Mouse (Mus musculus): Measurements from ENCODE around the gene Nr1i3.

Gene Nr1i3

DNA sequence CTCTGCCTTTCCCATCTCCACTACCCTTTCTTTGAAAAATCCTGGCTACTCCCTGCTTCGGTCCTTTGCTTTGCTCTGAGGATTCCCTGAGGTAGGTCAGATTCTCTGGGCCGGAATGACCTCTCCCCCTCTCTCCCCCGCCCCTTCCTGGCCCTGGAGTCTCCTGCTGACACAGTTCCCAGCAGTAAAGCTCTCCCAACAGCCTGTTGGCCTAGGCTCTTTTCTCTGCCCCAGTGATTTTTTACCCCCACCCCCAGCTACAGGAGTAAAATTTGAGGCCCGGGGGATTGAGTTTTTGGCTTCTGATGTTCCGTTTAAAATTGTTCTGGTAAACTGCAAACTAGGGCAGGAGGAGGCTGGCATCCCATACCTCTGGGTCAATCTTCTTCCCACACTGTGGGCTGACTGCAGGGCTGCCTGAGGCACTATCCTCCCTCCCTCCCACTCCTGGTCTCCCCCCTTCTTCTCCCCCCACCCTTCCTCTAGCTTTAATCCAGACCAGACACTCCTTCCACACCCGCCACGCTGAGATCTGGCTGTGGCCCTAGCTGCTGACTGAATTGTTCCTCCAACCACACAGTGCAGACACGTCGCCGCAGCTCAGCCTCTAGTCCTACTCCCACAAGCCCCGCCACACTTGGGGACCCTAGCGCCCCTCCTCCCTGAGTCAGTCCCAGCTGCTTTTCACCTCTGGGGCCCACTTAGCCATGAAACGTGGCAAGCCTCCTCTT, 38.0 kb downstream of the Nr1i3 start:
- no peak for DNase-seq (ENCODE audit: low spot score in 2 of 2)

DNA sequence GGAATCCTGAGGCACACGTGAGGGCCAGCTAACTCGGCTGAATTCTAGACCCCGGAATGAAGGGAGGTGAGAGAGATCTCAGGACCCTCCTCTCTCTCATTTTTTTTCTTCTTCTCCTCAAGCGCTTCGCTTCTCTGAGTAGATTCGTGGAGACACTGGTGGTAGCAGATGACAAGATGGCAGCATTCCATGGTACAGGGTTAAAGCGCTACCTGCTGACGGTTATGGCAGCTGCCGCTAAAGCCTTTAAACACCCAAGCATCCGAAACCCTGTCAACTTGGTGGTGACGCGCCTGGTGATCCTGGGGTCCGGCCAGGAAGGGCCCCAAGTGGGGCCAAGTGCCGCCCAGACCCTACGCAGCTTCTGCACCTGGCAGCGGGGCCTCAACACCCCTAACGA, 38.6 kb downstream of the Nr1i3 start:
- DNase-seq (ENCODE audit: low spot score in 2 of 2): no peak

- no peak for DNase-seq (ENCODE audit: low spot score in 2 of 2)
These were observed 42.5 kb downstream of the Nr1i3 start for GRCm38 (mm10) chr1:171256095-171256818.

DNA sequence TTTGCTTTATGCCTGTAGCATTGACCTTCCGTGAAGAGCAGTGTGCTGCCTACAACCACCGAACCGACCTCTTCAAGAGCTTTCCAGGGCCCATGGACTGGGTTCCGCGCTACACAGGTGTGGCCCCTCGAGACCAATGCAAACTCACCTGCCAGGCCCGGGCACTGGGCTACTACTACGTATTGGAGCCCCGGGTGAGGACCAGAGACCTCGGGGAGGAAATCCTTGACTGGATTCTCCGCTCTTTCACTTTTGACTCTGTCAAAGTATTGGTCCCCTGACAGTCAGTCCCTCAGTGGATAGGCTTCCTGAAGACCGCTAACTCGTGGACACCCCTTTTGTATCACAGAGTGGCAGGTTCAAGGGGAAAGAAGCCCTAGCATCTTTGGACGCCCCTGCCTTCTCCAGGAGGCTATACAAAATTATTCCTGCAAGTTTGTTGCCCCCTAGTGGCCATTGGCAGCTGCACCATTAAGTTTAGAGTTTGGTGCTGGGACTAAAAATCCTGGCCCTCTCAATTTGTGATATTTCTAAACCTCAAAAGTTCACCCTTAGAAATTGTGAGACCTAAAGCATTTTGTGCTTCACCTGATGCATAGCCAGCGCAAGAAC, 43.3 kb downstream of the Nr1i3 start:
- DNase-seq (ENCODE audit: low spot score in 2 of 2): peak; percentile 72 to 77

DNA sequence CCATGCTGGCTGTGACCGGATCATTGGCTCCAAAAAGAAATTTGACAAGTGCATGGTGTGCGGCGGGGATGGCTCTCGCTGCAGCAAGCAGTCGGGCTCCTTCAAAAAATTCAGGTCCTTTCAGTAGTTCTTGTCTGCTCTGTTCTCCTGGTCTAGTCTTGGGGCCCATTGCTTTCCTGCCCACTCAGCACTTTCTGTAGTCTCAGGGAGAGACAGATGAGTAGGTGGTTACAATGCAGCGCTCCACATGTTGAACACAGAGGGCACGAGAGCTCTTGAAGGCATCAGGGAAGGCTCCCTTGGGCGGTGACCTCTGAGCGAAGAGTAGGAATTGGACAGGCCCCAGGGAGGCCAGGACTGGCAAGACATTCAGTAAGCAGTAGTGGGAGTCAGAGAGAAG, 44.0 kb downstream of the Nr1i3 start:
- DNase-seq (ENCODE audit: low spot score in 2 of 2): no peak

DNA sequence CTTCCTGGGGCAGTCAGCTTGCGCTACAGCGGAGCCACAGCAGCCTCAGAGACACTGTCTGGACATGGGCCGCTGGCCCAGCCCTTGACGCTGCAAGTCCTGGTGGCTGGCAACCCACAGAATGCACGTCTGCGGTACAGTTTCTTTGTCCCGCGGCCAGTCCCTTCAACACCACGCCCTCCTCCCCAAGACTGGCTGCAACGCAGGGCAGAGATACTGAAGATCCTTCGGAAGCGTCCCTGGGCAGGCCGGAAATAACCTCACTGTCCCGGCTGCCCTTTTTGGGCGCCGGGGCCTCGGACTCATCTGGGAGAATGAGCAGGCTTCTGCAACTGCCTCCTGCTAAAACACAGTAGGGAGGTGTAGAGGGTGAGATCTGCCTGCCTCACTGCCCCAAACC, 45.2 kb downstream of the Nr1i3 start:
- DNase-seq (ENCODE audit: low spot score in 2 of 2): no peak

DNA sequence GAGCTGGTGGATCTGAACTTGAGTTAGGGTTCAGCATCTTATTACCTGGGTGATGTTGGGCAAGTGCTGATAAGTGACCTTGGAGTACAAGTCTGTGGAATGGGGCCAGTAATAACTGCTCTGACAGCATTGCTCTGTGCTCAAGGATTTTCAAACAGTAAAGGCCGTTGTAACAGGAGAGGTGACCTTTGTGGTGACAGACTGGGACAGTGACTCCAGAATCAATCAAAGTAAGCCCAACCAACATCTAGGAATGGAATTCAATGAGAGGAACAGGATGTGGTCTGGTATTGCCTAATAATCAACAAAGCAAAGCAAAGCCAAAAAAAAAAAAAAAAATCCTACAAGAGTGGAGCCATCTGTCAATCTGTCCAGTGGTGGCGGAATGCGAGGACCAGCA, 46.5 kb downstream of the Nr1i3 start:
- DNase-seq (ENCODE audit: low spot score in 2 of 2): no peak

DNA sequence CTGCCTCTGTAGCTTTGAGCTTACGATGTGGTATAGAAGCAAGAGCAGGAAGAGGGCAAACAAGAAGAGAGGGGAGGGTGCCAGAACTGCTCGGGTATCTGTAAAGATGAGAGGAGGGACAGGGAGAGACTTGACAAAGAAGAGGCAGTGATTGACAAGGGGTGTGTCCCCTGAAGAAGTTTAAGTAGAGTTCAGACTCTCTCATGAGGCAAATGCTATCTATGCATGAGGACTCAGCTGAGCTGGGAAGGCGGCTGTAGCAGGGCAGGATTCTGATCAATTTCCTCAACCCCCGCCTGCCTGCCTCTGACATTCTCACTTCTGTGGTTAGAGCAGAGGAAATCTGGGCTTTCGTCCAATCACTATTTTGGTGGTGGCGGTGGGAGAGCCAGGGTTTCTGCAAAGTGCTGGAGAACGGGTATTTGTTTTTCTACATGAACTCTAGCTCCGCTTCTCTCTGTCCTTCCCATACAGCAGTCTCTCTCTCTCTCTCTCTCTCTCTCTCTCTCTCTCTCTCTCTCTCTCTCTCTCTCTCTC, 48.9 kb downstream of the Nr1i3 start:
- DNase-seq (ENCODE audit: low spot score in 2 of 2): peak; percentile 85 to 87

GRCm38 (mm10) chr1:171263185-171263611, 49.4 kb downstream of the Nr1i3 start:
- peak in 1 of 2 experiments; percentile 50 for DNase-seq (ENCODE audit: low spot score in 2 of 2)

DNA sequence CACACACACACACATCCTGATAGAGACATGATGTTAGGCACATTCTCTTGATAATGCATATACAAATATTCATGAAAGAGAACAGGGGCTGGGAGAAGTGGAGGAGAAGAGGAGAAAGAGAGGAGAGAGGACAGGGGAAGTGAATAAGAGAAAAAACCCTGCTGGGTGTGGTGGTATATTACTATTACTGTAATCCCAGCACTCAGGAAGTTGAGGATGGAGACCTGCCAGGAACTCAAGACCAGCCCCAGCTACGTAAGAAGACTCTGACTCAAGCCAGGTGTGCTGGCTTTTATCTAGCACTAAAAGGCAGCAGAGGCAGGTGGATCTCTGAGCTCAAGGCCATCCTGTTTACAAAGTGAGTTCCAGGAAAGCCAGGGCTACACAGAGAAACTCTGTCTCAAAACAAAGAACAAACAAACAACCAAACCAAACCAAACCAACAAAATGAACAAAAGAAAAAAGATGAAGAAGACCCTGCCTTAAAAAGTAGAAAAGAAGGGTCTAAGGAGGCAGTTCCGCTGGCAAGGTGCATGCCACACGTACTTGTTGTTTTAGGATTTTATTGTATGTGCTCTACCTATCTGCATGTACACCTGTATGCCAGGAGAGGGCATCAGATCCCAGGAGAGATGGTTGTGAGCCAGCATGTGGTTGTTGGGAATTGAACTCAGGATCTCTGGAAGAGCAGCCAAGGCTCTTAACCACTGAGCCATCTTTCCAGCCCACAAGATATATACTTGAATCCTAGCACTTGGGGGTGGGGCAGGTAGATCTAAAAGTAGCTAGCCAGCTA, 50.1 kb downstream of the Nr1i3 start:
- DNase-seq (ENCODE audit: low spot score in 2 of 2): no peak

- no peak for DNase-seq (ENCODE audit: low spot score in 2 of 2)
These were observed 52.4 kb downstream of the Nr1i3 start for GRCm38 (mm10) chr1:171265971-171266744.

DNA sequence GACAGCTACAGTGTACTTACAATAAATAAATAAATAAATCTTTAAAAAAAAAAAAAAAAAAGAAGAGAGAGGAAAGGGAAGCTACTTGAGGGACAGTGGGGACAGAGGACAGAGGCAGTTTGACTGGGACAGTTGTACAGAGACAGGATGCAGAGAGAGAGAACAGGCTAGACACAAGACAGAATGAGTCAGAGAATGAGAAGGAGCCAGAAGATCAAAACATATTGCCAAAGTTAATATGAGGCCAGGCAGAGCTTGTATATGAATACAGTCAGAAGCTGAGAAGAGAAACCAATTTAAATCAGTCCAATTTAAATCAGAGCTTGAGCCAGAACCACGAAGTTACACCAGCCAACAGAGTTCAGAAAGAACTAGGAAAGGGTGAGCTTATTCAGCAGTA, 54.6 kb downstream of the Nr1i3 start:
- DNase-seq (ENCODE audit: low spot score in 2 of 2): no peak

- peak; percentile 96 for DNase-seq (ENCODE audit: low spot score in 2 of 2)
These were observed 56.2 kb downstream of the Nr1i3 start, which contains the start of gene B4galt3 for GRCm38 (mm10) chr1:171269848-171270572. B4galt3 (plus strand) TSS chr1:171270328.

Data from right cerebral cortex, adult 2 months (tissue).